Mouse (Mus musculus) liver, embryonic 13.5 days (tissue): ENCODE measurements at regions not wholly inside any gene's neighbourhood (a gene's known extent, or its start where the extent isn't known, plus 50 kb on each side); places are given as distances from the start of the nearest gene placed in this dataset.
A peak's percentile ranks its signal among the peaks of the same experiment; 100 is the strongest.

Source experiments
- ATAC-seq: fragments of 200-750 bp; cut with Nextera tagmentation; 2 replicates; pipeline ENCODE4 v1.8.0; 2017; ENCODE audit warnings: low read depth, mild to moderate bottlenecking, moderate number of reproducible peaks, moderate library complexity
- DNase-seq: peaks from one replicate; pipeline ENCODE4 v3.0.0; 2022
- H3K27ac ChIP-seq: fragments of 300-500 bp; sonication (generic); 2 replicates; pipeline ENCODE4 v1.5.1; 2015; ENCODE audit warnings: moderate library complexity, mild to moderate bottlenecking, inconsistent platforms
- H3K27me3 ChIP-seq: fragments of 300-500 bp; sonication (generic); 2 replicates; pipeline ENCODE4 v1.6.1; 2015; ENCODE audit warnings: mild to moderate bottlenecking, inconsistent platforms
- H3K36me3 ChIP-seq: fragments of 300-500 bp; sonication (generic); 2 replicates; pipeline ENCODE4 v1.6.1; 2015; ENCODE audit warnings: mild to moderate bottlenecking, inconsistent platforms
- H3K4me1 ChIP-seq: fragments of 300-500 bp; sonication (generic); replicated peaks from 2 replicates; pipeline ENCODE4 v1.6.1; 2015; ENCODE audit warnings: inconsistent platforms
- H3K4me2 ChIP-seq: fragments of 300-500 bp; sonication (generic); 2 replicates; pipeline ENCODE4 v1.6.1; 2015; ENCODE audit warnings: inconsistent platforms, mild to moderate bottlenecking, moderate library complexity
- H3K4me3 ChIP-seq: fragments of 300-500 bp; sonication (generic); replicated peaks from 2 replicates; pipeline ENCODE4 v1.5.1; 2015; ENCODE audit warnings: mild to moderate bottlenecking, inconsistent platforms
- H3K9ac ChIP-seq: fragments of 300-500 bp; sonication (generic); 2 replicates; pipeline ENCODE4 v1.6.1; 2015; ENCODE audit warnings: mild to moderate bottlenecking, inconsistent platforms
- H3K9me3 ChIP-seq: fragments of 300-500 bp; sonication (generic); replicated peaks from 2 replicates; pipeline ENCODE4 v1.6.1; 2016; ENCODE audit warnings: inconsistent platforms
- WGBS: fragments of 180-500 bp; shearing (Covaris S2); methylation state at CpG from one replicate; pipeline ENCODE4 v1.1.7; 2015; ENCODE audit not compliant: insufficient replicate concordance; 5-methylcytosine and 5-hydroxymethylcytosine counted together

- WGBS: 75% methylated on average over 4 of the region's 4 CpGs
- no peaks in the 10 kb centered on the region for H3K9me3 ChIP-seq
- DNase-seq (no peak), ATAC-seq (no peak)
- H3K36me3 ChIP-seq: no peaks in the 10 kb centered on the region
- H3K4me3 ChIP-seq: no peak overlapping the region
- no peaks in the 10 kb centered on the region for H3K27me3 ChIP-seq
- H3K9ac ChIP-seq: no peak overlapping the region
- no peak overlapping the region for H3K27ac ChIP-seq
- no peak overlapping the region for H3K4me2 ChIP-seq
- no peaks in the 10 kb centered on the region for H3K4me1 ChIP-seq
Measured at GRCm38 (mm10) chr4:140358846-140359245, 112.3 kb upstream of the Igsf21 start.

DNA sequence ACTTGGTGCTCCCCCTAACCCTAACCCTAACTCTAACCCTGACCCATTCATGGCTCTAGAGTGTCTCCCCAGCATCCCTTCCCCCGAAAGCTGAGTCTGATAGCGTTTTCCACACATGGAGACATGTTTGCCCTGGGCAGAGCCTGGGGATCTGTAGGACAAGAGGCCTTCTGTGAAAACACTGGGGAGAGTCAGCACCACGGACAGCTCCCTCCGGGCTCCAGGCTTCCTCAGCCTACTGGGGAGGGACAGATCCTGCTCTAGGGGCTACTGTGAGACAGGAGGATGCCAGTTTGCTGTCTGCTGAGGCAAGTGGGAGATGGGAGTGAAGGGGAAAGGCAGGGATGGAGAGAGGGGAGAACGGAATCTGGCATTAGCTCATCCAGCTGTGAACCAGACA lies 111.5 kb upstream of the Igsf21 start:
- H3K9me3 ChIP-seq: no peaks in the 10 kb centered on the region
- ATAC-seq: no peak
- H3K4me3 ChIP-seq: no peak overlapping the region
- no peak overlapping the region for H3K9ac ChIP-seq
- H3K27me3 ChIP-seq: no peaks in the 10 kb centered on the region
- no peaks in the 10 kb centered on the region for H3K4me1 ChIP-seq
- no peaks in the 10 kb centered on the region for H3K36me3 ChIP-seq
- no peak overlapping the region for H3K4me2 ChIP-seq
- no peak overlapping the region for H3K27ac ChIP-seq
- DNase-seq: peak; percentile 18
- WGBS: 6% methylated on average over 5 of the region's 5 CpGs

- Histone ChIP-seq H3K9me3 (no peaks in the 10 kb centered on the region), H3K9ac (no peak overlapping the region), H3K27me3 (no peaks in the 10 kb centered on the region), H3K4me3 (no peak overlapping the region), H3K4me2 (no peak overlapping the region), H3K36me3 (no peaks in the 10 kb centered on the region), H3K4me1 (no peaks in the 10 kb centered on the region), H3K27ac (no peak overlapping the region)
- DNase-seq (no peak), ATAC-seq (no peak)
- 61% methylated on average over 12 of the region's 12 CpGs for WGBS
Measured at GRCm38 (mm10) chr4:140355144-140355550, 108.6 kb upstream of the Igsf21 start.

- no peaks in the 10 kb centered on the region for H3K27me3 ChIP-seq
Measured at GRCm38 (mm10) chr4:140348802-140349201, 102.2 kb upstream of the Igsf21 start.

DNA sequence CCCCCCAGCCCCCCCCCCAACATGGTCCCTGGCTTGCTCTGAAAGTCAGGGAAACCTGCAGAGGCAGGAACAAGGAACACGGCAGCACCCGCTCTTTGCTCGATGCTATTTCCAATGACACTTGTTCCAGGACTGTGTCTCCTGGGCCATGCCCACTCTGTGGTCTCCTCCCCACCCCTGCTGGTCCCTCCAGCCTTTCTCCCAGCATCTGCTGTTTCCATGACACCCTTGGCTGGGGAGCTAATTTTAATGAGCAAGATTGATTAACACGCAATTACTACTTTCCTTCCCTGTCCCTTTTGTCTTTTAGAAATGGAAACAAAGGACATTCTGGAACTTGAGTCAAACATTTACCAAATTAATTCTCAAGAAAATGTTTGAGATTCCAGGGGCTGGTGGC lies 83.6 kb upstream of the Igsf21 start:
- Histone ChIP-seq H3K9me3 (0 out of 2 replicates have a peak, but pooled peaks cover 26% of the 10 kb centered on the region), H3K4me3 (no peak overlapping the region), H3K9ac (no peak overlapping the region), H3K36me3 (no peaks in the 10 kb centered on the region), H3K27ac (no peak overlapping the region), H3K4me1 (no peaks in the 10 kb centered on the region), H3K27me3 (no peaks in the 10 kb centered on the region), H3K4me2 (no peak overlapping the region)
- ATAC-seq (no peak), DNase-seq (no peak)
- 71% methylated on average over 4 of the region's 4 CpGs for WGBS

More at GRCm38 (mm10) chr4:140348802-140349201, 102.2 kb upstream of the Igsf21 start:
- Histone ChIP-seq H3K9ac (no peak overlapping the region), H3K36me3 (no peaks in the 10 kb centered on the region), H3K4me3 (no peak overlapping the region), H3K4me2 (no peak overlapping the region), H3K4me1 (no peaks in the 10 kb centered on the region), H3K27ac (no peak overlapping the region), H3K9me3 (no peaks in the 10 kb centered on the region; the same call in 1 of the 2 replicates)
- ATAC-seq (no peak), DNase-seq (no peak)
- 47% methylated on average over 4 of the region's 4 CpGs for WGBS

DNA sequence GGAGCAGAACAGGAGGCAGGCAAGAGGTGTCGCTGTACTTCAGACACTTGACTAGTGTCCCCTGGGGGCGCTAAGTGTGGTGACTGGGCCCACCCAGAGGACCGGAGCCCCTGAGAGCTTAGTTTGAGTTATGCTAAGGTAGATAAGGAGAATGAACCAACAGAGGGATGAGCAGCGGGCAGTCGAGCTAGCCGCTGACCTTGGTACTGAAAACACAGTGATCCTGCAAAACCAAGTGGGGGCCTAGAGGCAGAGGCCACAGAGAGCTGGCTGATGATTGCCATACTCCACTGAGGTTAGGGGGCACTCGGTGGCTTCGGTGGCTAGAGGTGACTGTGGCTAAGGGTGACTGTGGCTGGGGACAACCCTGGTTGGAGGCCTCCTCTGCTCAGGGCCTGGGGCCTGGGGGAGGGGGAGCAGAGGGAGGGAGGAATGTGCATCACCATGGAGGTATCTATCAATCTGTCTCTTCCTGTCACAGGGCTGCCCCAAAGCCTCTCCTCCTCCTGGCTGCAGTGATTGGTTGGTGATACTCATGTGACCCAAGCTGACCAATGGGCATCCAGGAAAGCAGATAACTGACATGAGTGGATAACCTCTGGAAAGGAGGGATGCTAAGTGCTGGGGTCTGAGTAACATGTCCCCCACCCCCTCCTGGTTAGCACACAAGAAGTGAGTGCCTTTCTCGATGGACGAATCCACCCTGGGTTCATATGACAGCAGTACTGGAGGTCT lies 80.3 kb upstream of the Igsf21 start:
- no peaks in the 10 kb centered on the region for H3K27me3 ChIP-seq
- no peak overlapping the region for H3K9ac ChIP-seq
- no peak overlapping the region for H3K4me3 ChIP-seq
- H3K36me3 ChIP-seq: no peaks in the 10 kb centered on the region
- WGBS: 24% methylated on average over 10 of the region's 10 CpGs
- no peak for ATAC-seq
- peaks cover 42% of the 10 kb centered on the region; the same call in 1 of the 2 replicates for H3K9me3 ChIP-seq
- H3K4me1 ChIP-seq: no peaks in the 10 kb centered on the region
- no peak for DNase-seq
- H3K4me2 ChIP-seq: no peak overlapping the region
- no peak overlapping the region for H3K27ac ChIP-seq

DNA sequence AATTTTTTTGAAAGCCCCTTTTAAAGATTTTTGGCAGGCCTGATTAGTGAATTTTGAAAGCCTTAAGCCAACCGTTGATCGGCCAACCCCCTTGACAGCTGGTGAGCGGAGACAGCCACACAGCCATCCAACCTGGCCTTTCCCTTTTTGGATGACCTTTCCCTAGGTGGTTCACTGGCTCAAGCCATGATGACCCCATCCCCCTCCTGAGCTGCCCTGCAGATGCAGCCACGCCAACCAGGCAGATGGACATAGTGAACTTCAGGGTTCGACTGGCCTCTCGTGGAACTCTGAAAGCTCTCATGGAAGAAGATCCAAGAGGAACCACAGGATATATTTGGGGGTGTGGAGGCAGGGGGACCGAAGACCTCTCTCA lies 79.1 kb upstream of the Igsf21 start:
- ATAC-seq (no peak), DNase-seq (no peak)
- no peak overlapping the region for H3K4me2 ChIP-seq
- H3K27ac ChIP-seq: no peak overlapping the region
- no peaks in the 10 kb centered on the region for H3K4me1 ChIP-seq
- H3K4me3 ChIP-seq: no peak overlapping the region
- WGBS: 67% methylated on average over 7 of the region's 7 CpGs
- no peaks in the 10 kb centered on the region for H3K27me3 ChIP-seq
- peaks cover 53% of the 10 kb centered on the region for H3K9me3 ChIP-seq
- H3K36me3 ChIP-seq: no peaks in the 10 kb centered on the region
- H3K9ac ChIP-seq: no peak overlapping the region

- no peaks in the 10 kb centered on the region for H3K4me1 ChIP-seq
- no peak for DNase-seq
- no peak overlapping the region for H3K4me3 ChIP-seq
- no peak for ATAC-seq
- H3K27ac ChIP-seq: no peak overlapping the region
- WGBS: 68% methylated on average over 8 of the region's 8 CpGs
- no peaks in the 10 kb centered on the region for H3K27me3 ChIP-seq
- no peak overlapping the region for H3K4me2 ChIP-seq
- H3K9me3 ChIP-seq: peaks cover 56% of the 10 kb centered on the region
- H3K9ac ChIP-seq: no peak overlapping the region
- H3K36me3 ChIP-seq: no peaks in the 10 kb centered on the region
Measured at GRCm38 (mm10) chr4:140324971-140325676, 78.5 kb upstream of the Igsf21 start.

DNA sequence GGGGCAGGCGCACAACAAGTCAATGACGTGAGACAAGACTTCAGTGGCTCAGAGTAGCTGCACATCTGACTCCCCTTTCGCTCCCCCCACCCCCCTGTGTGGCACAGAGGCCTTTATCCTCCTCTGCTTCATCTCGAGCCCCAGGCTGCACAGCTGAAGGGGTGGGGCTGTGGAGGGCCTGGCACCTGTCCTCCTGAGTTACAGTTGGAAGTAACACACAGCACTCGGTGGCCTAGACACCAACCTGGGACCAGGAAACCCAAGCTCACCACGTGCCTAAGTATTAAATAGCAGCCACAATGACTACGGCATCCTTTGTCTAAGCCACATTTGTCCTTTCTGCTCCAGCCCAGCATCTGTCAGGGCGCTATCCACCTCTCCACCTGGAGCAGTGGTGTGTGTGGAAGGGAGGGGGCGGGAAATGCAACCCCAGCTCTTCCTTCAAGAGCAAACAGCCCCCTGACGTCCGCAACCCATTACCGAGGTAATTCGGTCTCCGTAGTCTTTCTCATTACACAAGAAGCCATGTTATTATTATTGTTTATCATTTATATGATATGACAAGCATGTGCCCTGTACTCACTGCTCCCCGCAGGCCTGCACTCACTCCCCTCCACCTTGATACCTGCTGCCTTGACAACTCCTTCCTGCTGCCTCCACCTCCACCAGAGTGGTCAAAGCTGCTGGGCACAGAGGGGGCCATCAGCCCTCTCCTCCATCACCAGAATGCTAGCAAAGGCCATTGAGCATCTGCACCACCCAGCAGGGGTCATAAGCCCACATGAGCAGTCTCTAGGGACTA lies 73.7 kb upstream of the Igsf21 start:
- H3K9me3 ChIP-seq: peaks cover 48% of the 10 kb centered on the region
- DNase-seq: no peak
- no peaks in the 10 kb centered on the region for H3K4me1 ChIP-seq
- no peak overlapping the region for H3K4me3 ChIP-seq
- ATAC-seq: no peak
- H3K4me2 ChIP-seq: no peak overlapping the region
- no peaks in the 10 kb centered on the region for H3K36me3 ChIP-seq
- no peak overlapping the region for H3K27ac ChIP-seq
- H3K27me3 ChIP-seq: no peaks in the 10 kb centered on the region
- 61% methylated on average over 15 of the region's 15 CpGs for WGBS
- no peak overlapping the region for H3K9ac ChIP-seq

- ATAC-seq (no peak), DNase-seq (no peak)
- WGBS: 80% methylated on average over 16 of the region's 16 CpGs
- Histone ChIP-seq H3K4me3 (no peak overlapping the region), H3K9me3 (peaks cover 33% of the 10 kb centered on the region), H3K4me2 (no peak overlapping the region), H3K27me3 (no peaks in the 10 kb centered on the region), H3K36me3 (no peaks in the 10 kb centered on the region), H3K9ac (no peak overlapping the region), H3K4me1 (no peaks in the 10 kb centered on the region), H3K27ac (no peak overlapping the region)
Measured at GRCm38 (mm10) chr4:140312635-140313034, 66.1 kb upstream of the Igsf21 start.

DNA sequence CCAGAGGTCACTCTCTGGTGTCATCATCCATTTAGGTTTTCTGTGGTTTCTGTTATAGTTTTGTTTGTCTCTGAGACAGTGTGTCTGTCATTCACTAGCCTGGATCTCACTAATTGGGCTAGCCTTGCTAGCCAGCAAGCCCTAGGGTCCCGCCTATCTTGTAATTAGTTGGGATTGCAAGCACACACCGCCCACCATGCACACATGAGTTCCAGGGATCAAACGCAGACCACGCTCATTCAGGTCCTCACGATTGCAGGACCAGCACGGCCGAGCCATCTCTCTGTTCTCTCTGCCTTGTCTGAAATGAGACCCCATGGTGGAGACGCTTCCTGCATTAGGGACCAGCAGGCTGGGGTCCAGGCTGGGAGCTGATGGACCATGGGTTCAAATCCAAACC lies 60.9 kb upstream of the Igsf21 start:
- Histone ChIP-seq H3K36me3 (no peaks in the 10 kb centered on the region), H3K27me3 (no peaks in the 10 kb centered on the region), H3K9me3 (peaks cover 34% of the 10 kb centered on the region), H3K4me3 (no peak overlapping the region), H3K4me2 (no peak overlapping the region), H3K9ac (no peak overlapping the region), H3K27ac (no peak overlapping the region), H3K4me1 (no peaks in the 10 kb centered on the region)
- WGBS: 70% methylated on average over 8 of the region's 8 CpGs
- ATAC-seq: no peak
- DNase-seq: no peak
